Mouse (Mus musculus): ENCODE data around the gene Vars.

- TF ChIP-seq CTCF (IDR thresholded peaks at IDR 0.05), result no peak
- peak; percentile 31; the same call in 1 of the 2 replicates for TF ChIP-seq EP300 (IDR thresholded peaks at IDR 0.05)
Observed at GRCm38 (mm10) chr17:35043794-35044193, 43.0 kb downstream of the Vars start.

All from lung, postnatal 0 days (tissue).